Mouse (Mus musculus) embryonic facial prominence, embryonic 13.5 days (tissue): Measurements from ENCODE around the gene Ifna6. TPM values are rescaled to one million over a fixed set of nuclear protein-coding genes. Genes with fewer than 3 reads are reported as not detected.

ENCODE experiments used
- polyA plus RNA-seq: library from polyadenylated mRNA; unstranded; fragments of >200 nt; fragmentation: Nextera tagmentation; extraction: Ambion mirVana; gene quantifications from 2 replicates; pipeline ENCODE4 v1.2.1, GENCODE M21; 2015

The Ifna6 gene
- polyA plus RNA-seq, 1 experiment from 2014 or later: not detected

Other genes starting within 250 kb of the Ifna6 start
- not detected in 2 replicates for gene Ifna9, start 235.0 kb upstream of the Ifna6 start, polyA plus RNA-seq
- gene Ifna12, start 224.0 kb upstream of the Ifna6 start, polyA plus RNA-seq: not detected in 2 replicates
- not detected in 2 replicates for gene C87499, start 193.0 kb upstream of the Ifna6 start, polyA plus RNA-seq
- gene Ifna13, start 183.0 kb upstream of the Ifna6 start, polyA plus RNA-seq: not detected in 2 replicates
- not detected in 2 replicates for gene Ifna16, start 150.5 kb upstream of the Ifna6 start, polyA plus RNA-seq
- gene Ifna2, start 143.5 kb upstream of the Ifna6 start, polyA plus RNA-seq: not detected in 2 replicates
- not detected in 2 replicates for gene Ifnab, start 136.1 kb upstream of the Ifna6 start, polyA plus RNA-seq
- 0.84 and 1.0 TPM in 2 replicates for gene Gm26566, start 105.6 kb upstream of the Ifna6 start, polyA plus RNA-seq
- 111 and 122 TPM in 2 replicates for gene Klhl9, start 105.0 kb upstream of the Ifna6 start, polyA plus RNA-seq
- gene Gm13271, start 72.5 kb upstream of the Ifna6 start, polyA plus RNA-seq: not detected in 2 replicates
- 0.22 and 0.63 TPM in 2 replicates for gene Gm13283, start 67.3 kb upstream of the Ifna6 start, polyA plus RNA-seq
- 0.46 and 0.70 TPM in 2 replicates for gene Gm13290, start 53.6 kb upstream of the Ifna6 start, polyA plus RNA-seq
- gene Gm13289, start 50.5 kb upstream of the Ifna6 start, polyA plus RNA-seq: not detected in 2 replicates
- not detected in 2 replicates for gene Gm13272, start 47.6 kb upstream of the Ifna6 start, polyA plus RNA-seq
- not detected in 2 replicates for gene Ifnz, start 45.3 kb upstream of the Ifna6 start, polyA plus RNA-seq
- gene Gm13276, start 41.7 kb upstream of the Ifna6 start, polyA plus RNA-seq: not detected in 2 replicates
- gene Gm13277, start 38.8 kb upstream of the Ifna6 start, polyA plus RNA-seq: not detected in 2 replicates
- not detected in 2 replicates for gene Gm13278, start 35.9 kb upstream of the Ifna6 start, polyA plus RNA-seq
- not detected in 2 replicates for gene Gm13275, start 32.9 kb upstream of the Ifna6 start, polyA plus RNA-seq
- not detected in 2 replicates for gene Gm13279, start 30.0 kb upstream of the Ifna6 start, polyA plus RNA-seq
- gene Gm13285, start 27.8 kb upstream of the Ifna6 start, polyA plus RNA-seq: 0.58 and 1.4 TPM in 2 replicates
- gene Gm13287, start 24.2 kb upstream of the Ifna6 start, polyA plus RNA-seq: not detected in 2 replicates
- gene Gm13288, start 21.9 kb upstream of the Ifna6 start, polyA plus RNA-seq: 0.11 TPM in 1 of 2 replicates, not detected in the other
- not detected in 2 replicates for gene Ifna7, start 11.2 kb upstream of the Ifna6 start, polyA plus RNA-seq
- not detected in 2 replicates for gene Ifna11, start 7.5 kb upstream of the Ifna6 start, polyA plus RNA-seq
- gene Ifna5, start 8.1 kb downstream of the Ifna6 start, polyA plus RNA-seq: not detected in 2 replicates
- not detected in 2 replicates for gene Ifna4, start 14.4 kb downstream of the Ifna6 start, polyA plus RNA-seq
- not detected in 2 replicates for gene Ifna1, start 22.7 kb downstream of the Ifna6 start, polyA plus RNA-seq
- not detected in 2 replicates for gene Ifne, start 52.8 kb downstream of the Ifna6 start, polyA plus RNA-seq